Mouse (Mus musculus) lung, postnatal 0 days (tissue): ENCODE results near the gene Aurka.
A peak's percentile ranks its signal among the peaks of the same experiment; 100 is the strongest.

Source experiments
- CTCF ChIP-seq: IDR thresholded peaks from 2 replicates; pipeline ENCODE4 v1.5.1; 2016; ENCODE audit warnings: antibody characterized with exemption, mild to moderate bottlenecking
- EP300 ChIP-seq: IDR thresholded peaks from 2 replicates; pipeline ENCODE4 v1.6.1; 2016; ENCODE audit warnings: antibody characterized with exemption, mild to moderate bottlenecking, control low read depth

- TF ChIP-seq CTCF (no peak), EP300 (peak; percentile 43; the same call in 1 of the 2 replicates)
Observed at GRCm38 (mm10) chr2:172413273-172413672, 42.9 kb upstream of the Aurka start.
